Mouse (Mus musculus) myocyte (in vitro differentiated cells): ENCODE measurements at regions not wholly inside any gene's neighbourhood (a gene's known extent, or its start where the extent isn't known, plus 50 kb on each side); places are given as distances from the start of the nearest gene placed in this dataset.

ENCODE experiments used
- H3K27me3 ChIP-seq: one replicate; pipeline ENCODE4 v1.6.1; 2011; ENCODE audit not compliant: control insufficient read depth, insufficient read depth, insufficient read length
- H3K36me3 ChIP-seq: one replicate; pipeline ENCODE4 v1.6.1; 2011; ENCODE audit not compliant: control insufficient read depth, insufficient read depth
- H3K4me2 ChIP-seq: one replicate; pipeline ENCODE4 v1.6.1; 2011; ENCODE audit warnings: low read depth, control low read depth
- H3K4me3 ChIP-seq: one replicate; pipeline ENCODE4 v1.5.1; 2011; ENCODE audit warnings: mild to moderate bottlenecking, control low read depth, moderate library complexity
- H3K79me2 ChIP-seq: one replicate; pipeline ENCODE4 v1.6.1; 2011; ENCODE audit not compliant: control insufficient read depth, insufficient read depth
- H3ac ChIP-seq: one replicate; pipeline ENCODE4 v1.6.1; 2011; ENCODE audit not compliant: control insufficient read depth, insufficient read length
- CEBPB ChIP-seq: IDR thresholded peaks from 2 replicates; pipeline ENCODE4 v1.6.1; 2011; ENCODE audit warnings: mild to moderate bottlenecking, moderate library complexity; ENCODE audit not compliant: poor library complexity, insufficient read depth, severe bottlenecking
- E2F4 ChIP-seq: IDR thresholded peaks from one replicate; pipeline ENCODE4 v1.6.1; 2011; ENCODE audit warnings: mild to moderate bottlenecking, control low read depth, moderate library complexity; ENCODE audit not compliant: insufficient read depth
- MAX ChIP-seq: IDR thresholded peaks from one replicate; pipeline ENCODE4 v1.6.1; 2011; ENCODE audit warnings: low read depth, mild to moderate bottlenecking, control low read depth
- MYOD1 ChIP-seq, 3 experiments: IDR thresholded peaks; one replicate each; pipeline ENCODE4 v1.6.1; 2011; ENCODE audit warnings: control low read depth in 2 of 3, low read depth in 2 of 3, mild to moderate bottlenecking in 2 of 3, moderate library complexity in 1 of 3; ENCODE audit not compliant: insufficient read length in 2 of 3, control insufficient read depth in 1 of 3
- MYOG ChIP-seq, 3 experiments: IDR thresholded peaks; one replicate each; pipeline ENCODE4 v1.6.1; 2011; ENCODE audit warnings: control low read depth in 2 of 3, low read depth in 2 of 3, mild to moderate bottlenecking in 2 of 3; ENCODE audit not compliant: insufficient read length in 2 of 3, control insufficient read depth in 1 of 3, insufficient read depth in 1 of 3
- POLR2A ChIP-seq: IDR thresholded peaks from one replicate; pipeline ENCODE4 v1.6.1; 2011; ENCODE audit warnings: low read depth, mild to moderate bottlenecking, control low read depth, moderate library complexity; ENCODE audit not compliant: insufficient read length
- POLR2AphosphoS2 ChIP-seq: IDR thresholded peaks from one replicate; pipeline ENCODE4 v1.6.1; 2011; ENCODE audit warnings: low read depth, control low read depth; ENCODE audit not compliant: insufficient read length
- REST ChIP-seq: IDR thresholded peaks from one replicate; pipeline ENCODE4 v1.6.1; 2011; ENCODE audit warnings: mild to moderate bottlenecking, control low read depth, moderate library complexity; ENCODE audit not compliant: insufficient read depth, insufficient read length
- SRF ChIP-seq: IDR thresholded peaks from one replicate; pipeline ENCODE4 v1.6.1; 2011; ENCODE audit warnings: low read depth; ENCODE audit not compliant: control insufficient read depth, insufficient read length
- TCF12 ChIP-seq: IDR thresholded peaks from one replicate; pipeline ENCODE4 v1.6.1; 2011; ENCODE audit warnings: mild to moderate bottlenecking, control low read depth; ENCODE audit not compliant: poor library complexity, insufficient read depth, severe bottlenecking
- TCF3 ChIP-seq: IDR thresholded peaks from one replicate; pipeline ENCODE4 v1.6.1; 2011; ENCODE audit warnings: low read depth, control low read depth; ENCODE audit not compliant: insufficient read length
- USF1 ChIP-seq: IDR thresholded peaks from one replicate; pipeline ENCODE4 v1.6.1; 2011; ENCODE audit warnings: low read depth, mild to moderate bottlenecking, control low read depth, moderate library complexity

- Histone ChIP-seq H3K4me3 (no peak overlapping the region), H3K27me3 (no peaks in the 10 kb centered on the region), H3K79me2 (no peaks in the 10 kb centered on the region), H3ac (no peak overlapping the region), H3K4me2 (no peak overlapping the region), H3K36me3 (no peaks in the 10 kb centered on the region)
- no peak for TF ChIP-seq REST
- no peak for TF ChIP-seq MYOD1 (IDR thresholded peaks at IDR 0.05; ENCODE audit: control insufficient read depth in 1 of 3, insufficient read length in 2 of 3, low read depth in 2 of 3)
- no peak for TF ChIP-seq TCF3
- no peak for TF ChIP-seq MAX
- no peak for TF ChIP-seq TCF12
These were observed 114.8 kb upstream of the Olfm3 start for GRCm38 (mm10) chr3:114789082-114789481.

DNA sequence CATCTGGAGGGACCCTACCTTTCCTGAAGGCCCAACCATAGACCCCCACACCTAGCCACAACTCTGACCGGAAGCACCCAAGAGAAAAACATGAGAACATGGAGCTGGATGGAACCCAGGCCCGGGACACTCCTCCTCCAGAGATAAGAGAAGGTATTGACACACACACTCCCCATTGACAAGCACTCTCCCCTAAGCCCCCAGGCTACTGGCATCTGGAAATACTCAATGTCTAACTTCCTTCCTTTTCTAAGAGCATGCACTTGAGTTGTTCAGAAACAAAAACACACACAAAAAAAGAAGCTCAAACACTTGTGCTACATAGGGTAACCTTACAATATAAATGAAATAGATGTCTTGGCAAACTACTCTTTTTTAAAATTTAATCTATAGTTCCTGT lies 113.9 kb upstream of the Olfm3 start:
- no peaks in the 10 kb centered on the region for H3K27me3 ChIP-seq
- H3ac ChIP-seq: no peak overlapping the region
- no peaks in the 10 kb centered on the region for H3K36me3 ChIP-seq
- TF ChIP-seq CEBPB (no peak), TCF12 (no peak), SRF (no peak), POLR2A (no peak), USF1 (no peak), MYOD1 (IDR thresholded peaks at IDR 0.05; ENCODE audit: control insufficient read depth in 1 of 3, insufficient read length in 2 of 3, low read depth in 2 of 3) (no peak), POLR2AphosphoS2 (no peak), MAX (no peak), TCF3 (no peak), MYOG (IDR thresholded peaks at IDR 0.05; ENCODE audit: control insufficient read depth in 1 of 3, insufficient read depth in 1 of 3, insufficient read length in 2 of 3, low read depth in 2 of 3) (no peak), REST (no peak)
- no peak overlapping the region for H3K4me2 ChIP-seq
- H3K4me3 ChIP-seq: no peak overlapping the region
- no peaks in the 10 kb centered on the region for H3K79me2 ChIP-seq

DNA sequence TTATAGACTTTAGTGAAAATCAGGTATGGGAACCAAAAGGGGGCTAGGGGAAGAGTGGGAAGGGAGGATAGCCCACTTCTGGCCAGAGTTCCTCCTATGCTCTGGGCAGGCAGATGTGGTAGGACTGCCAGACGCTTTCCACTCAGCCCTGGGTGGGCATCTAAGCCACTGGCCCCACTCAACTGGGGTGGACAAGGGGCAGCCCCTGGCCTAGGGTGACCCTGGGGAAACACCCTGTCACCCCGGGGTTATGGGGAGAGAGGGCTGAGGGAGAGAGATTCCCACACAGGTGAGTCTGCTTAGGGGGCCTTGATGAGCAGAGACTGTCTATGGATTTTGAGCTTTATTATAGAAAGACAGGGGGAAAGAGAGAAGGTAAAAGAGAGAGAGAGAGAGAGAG lies 70.8 kb upstream of the Olfm3 start:
- TF ChIP-seq REST: no peak
- TF ChIP-seq MYOG (IDR thresholded peaks at IDR 0.05; ENCODE audit: control insufficient read depth in 1 of 3, insufficient read depth in 1 of 3, insufficient read length in 2 of 3, low read depth in 2 of 3): no peak
- TF ChIP-seq POLR2AphosphoS2: no peak
- TF ChIP-seq POLR2A: no peak
- no peak for TF ChIP-seq MAX
- TF ChIP-seq MYOD1 (IDR thresholded peaks at IDR 0.05; ENCODE audit: control insufficient read depth in 1 of 3, insufficient read length in 2 of 3, low read depth in 2 of 3): no peak
- no peak for TF ChIP-seq USF1
- TF ChIP-seq E2F4: no peak
- TF ChIP-seq TCF3: no peak
- no peak for TF ChIP-seq SRF
- Histone ChIP-seq H3ac (no peak overlapping the region), H3K79me2 (no peaks in the 10 kb centered on the region), H3K36me3 (no peaks in the 10 kb centered on the region), H3K27me3 (no peaks in the 10 kb centered on the region), H3K4me2 (no peak overlapping the region), H3K4me3 (no peak overlapping the region)
